Comparison of ENCODE assay signal across 23 mouse cellular contexts in genomic region chr7:29970686-29971085, GRCm38 (mm10).
"Had no signal": no experiment of that assay in that cellular context is flagged by ENCODE, and none has a peak within 500 bp of the region (broad histone marks: within the 10 kb centered on the region; RNA-seq: fewer than 3 reads in every experiment).

No protein-coding gene starts in this region.

- DNase-seq: gastrocnemius, postnatal 14 days; gastrocnemius, postnatal 36 days; heart, adult 18-20 months; heart, postnatal 10 days; kidney, adult 11 months; kidney, adult 9 months; kidney, postnatal 14 days; kidney, postnatal 36 days; liver; liver, embryonic 13.5 days had no signal

- ATAC-seq: hindbrain, postnatal 0 days; intestine, embryonic 16.5 days had no signal

- H3K27me3 ChIP-seq: heart, embryonic 12.5 days; hindbrain, embryonic 13.5 days; hindbrain, embryonic 15.5 days; kidney, embryonic 15.5 days; limb, embryonic 12.5 days; liver, embryonic 13.5 days; liver, embryonic 15.5 days had no signal

- H3K9me3 ChIP-seq: heart, embryonic 10.5 days; hindbrain, embryonic 15.5 days; kidney, embryonic 15.5 days; limb, embryonic 10.5 days; limb, embryonic 12.5 days; liver, embryonic 13.5 days; liver, embryonic 15.5 days had no signal

- H3K27ac ChIP-seq: heart, embryonic 10.5 days; hindbrain, embryonic 13.5 days; hindbrain, embryonic 15.5 days; hindbrain, postnatal 0 days; kidney, embryonic 15.5 days; kidney, postnatal 0 days; layer of hippocampus, adult 2 months; left cerebral cortex, adult 2 months; limb, embryonic 10.5 days; limb, embryonic 12.5 days; liver, embryonic 13.5 days; liver, embryonic 15.5 days had no signal

- H3K9ac ChIP-seq: heart, embryonic 12.5 days; hindbrain, embryonic 13.5 days; hindbrain, embryonic 15.5 days; kidney, embryonic 15.5 days; limb, embryonic 12.5 days; liver, embryonic 13.5 days; liver, embryonic 15.5 days had no signal

- H3K36me3 ChIP-seq: hindbrain, embryonic 13.5 days; hindbrain, embryonic 15.5 days; kidney, embryonic 15.5 days; limb, embryonic 10.5 days; limb, embryonic 12.5 days; liver, embryonic 13.5 days; liver, embryonic 15.5 days had no signal

- H3K4me2 ChIP-seq: heart, embryonic 12.5 days; hindbrain, embryonic 13.5 days; hindbrain, embryonic 15.5 days; kidney, embryonic 15.5 days; limb, embryonic 12.5 days; liver, embryonic 13.5 days; liver, embryonic 15.5 days had no signal

- H3K4me1 ChIP-seq: heart, embryonic 10.5 days; heart, embryonic 12.5 days; hindbrain, embryonic 13.5 days; hindbrain, embryonic 15.5 days; kidney, embryonic 15.5 days; limb, embryonic 10.5 days; limb, embryonic 12.5 days; liver, embryonic 13.5 days; liver, embryonic 15.5 days had no signal

- H3K4me3 ChIP-seq: heart, embryonic 10.5 days; heart, embryonic 12.5 days; hindbrain, embryonic 13.5 days; hindbrain, embryonic 15.5 days; kidney, embryonic 15.5 days; layer of hippocampus, adult 2 months; left cerebral cortex, adult 2 months; limb, embryonic 10.5 days; limb, embryonic 12.5 days; liver, embryonic 13.5 days; liver, embryonic 15.5 days had no signal
